Mouse (Mus musculus): ENCODE measurements around the gene Tctn1.

GRCm38 (mm10) chr5:122268858-122269604 is 4.8 kb upstream of the Tctn1 start:
- TF ChIP-seq CTCF (IDR thresholded peaks at IDR 0.05; ENCODE audit: borderline replicate concordance, control insufficient read depth, extremely low read depth, insufficient read depth, low read length, poor library complexity) (no peak), POLR2A (IDR thresholded peaks at IDR 0.05; ENCODE audit: control insufficient read depth, extremely low read depth, insufficient read depth, low read length, poor library complexity) (no peak)

Data from thymus, adult 2 months (tissue).